Mouse (Mus musculus) stomach, postnatal 0 days (tissue): ENCODE measurements at regions not wholly inside any gene's neighbourhood (a gene's known extent, or its start where the extent isn't known, plus 50 kb on each side); places are given as distances from the start of the nearest gene placed in this dataset.

Source experiments
- CTCF ChIP-seq: IDR thresholded peaks from 2 replicates; pipeline ENCODE4 v1.5.1; 2016; ENCODE audit warnings: antibody characterized with exemption, low read depth, mild to moderate bottlenecking, moderate library complexity
- EP300 ChIP-seq: optimal IDR thresholded peaks from 2 replicates; pipeline ENCODE3; 2016; ENCODE audit warnings: antibody characterized with exemption

GRCm38 (mm10) chr7:70706281-70706680, 339.7 kb upstream of the Nr2f2 start:
- no peak for TF ChIP-seq EP300
- no peak for TF ChIP-seq CTCF
